Mouse (Mus musculus) cortical plate, adult 2 months (tissue): ENCODE measurements around the gene Isg20.

Experiments
- CTCF ChIP-seq: fragments of 200-500 bp; IDR thresholded peaks from 2 replicates; pipeline ENCODE4 v1.5.1; 2011; ENCODE audit warnings: mild to moderate bottlenecking, control low read depth, low read length; ENCODE audit not compliant: insufficient read depth; ENCODE audit errors: extremely low read depth
- POLR2A ChIP-seq: fragments of 200-500 bp; IDR thresholded peaks from 2 replicates; pipeline ENCODE4 v1.6.1; 2011; ENCODE audit warnings: mild to moderate bottlenecking, low read length, control low read depth; ENCODE audit not compliant: insufficient read depth; ENCODE audit errors: extremely low read depth

DNA sequence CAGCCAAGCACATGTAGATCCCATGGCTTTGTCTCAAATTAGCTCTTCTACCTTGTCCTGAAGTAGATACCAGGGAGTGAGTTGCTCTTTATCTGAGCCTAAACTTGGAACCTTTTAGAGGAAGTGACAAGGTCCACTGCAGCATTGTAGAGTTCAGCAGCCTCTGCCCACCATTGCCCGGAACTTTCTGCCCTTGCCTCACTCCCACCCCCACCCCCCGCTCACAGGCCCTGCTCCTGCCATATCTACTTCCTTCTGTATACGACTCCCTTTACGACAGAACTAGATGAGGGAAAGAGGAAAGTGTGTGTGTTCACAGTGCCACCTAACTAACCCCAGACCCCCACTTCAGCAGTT lies 48.8 kb upstream of the Isg20 start:
- TF ChIP-seq POLR2A (no peak), CTCF (no peak)
